8 mouse cellular contexts compared by ENCODE assay signal in the genomic region with DNA sequence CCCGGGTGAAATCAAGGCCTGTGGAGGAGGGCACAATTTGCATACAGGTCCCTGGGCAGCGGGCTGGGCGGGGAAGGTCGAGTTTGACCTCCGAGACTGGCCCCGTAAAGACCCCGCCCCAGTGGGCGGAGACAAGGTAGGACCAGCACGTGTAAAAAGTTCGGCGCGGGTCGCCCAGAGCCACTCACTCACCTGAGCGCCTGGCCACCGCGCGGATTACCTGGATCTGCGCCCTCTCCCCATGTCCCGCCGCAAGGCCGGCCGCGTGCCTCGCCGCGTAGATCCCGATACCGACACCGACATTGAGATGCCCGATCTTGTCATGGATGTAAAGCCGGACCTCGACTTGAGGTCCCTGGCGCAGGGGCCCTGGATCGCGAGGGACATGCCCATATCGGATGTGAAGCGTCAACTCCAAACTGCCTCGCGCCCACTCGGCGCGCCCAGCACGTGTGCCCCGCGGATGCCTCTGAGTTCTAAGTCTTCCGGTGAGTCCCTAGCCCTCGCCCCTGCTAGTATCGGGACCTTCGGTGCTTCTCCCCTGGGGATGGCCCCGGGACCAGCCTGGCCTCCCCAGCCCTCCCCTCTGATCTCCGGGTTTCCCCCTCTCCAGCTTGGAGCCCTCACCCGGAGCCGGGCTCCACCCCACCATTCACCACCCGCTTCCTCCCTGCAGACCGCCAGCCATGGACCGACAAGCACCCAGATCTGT. TPM values are rescaled to one million over a fixed set of nuclear protein-coding genes. Genes with fewer than 3 reads are reported as not detected.
A peak's percentile ranks its signal among the peaks of the same experiment; 100 is the strongest.
DNase-seq lines count a peak whose midpoint lies in the region; ATAC-seq and TF ChIP-seq lines count a peak whose summit lies in the region.

Gene Zfp296, plus strand, starts transcription at position 147 of the 712 bp plus-strand sequence.
Gene Gemin7, minus strand, starts transcription at position 455 of the 712 bp plus-strand sequence.

- H3K4me3 ChIP-seq in heart, adult 2 months, result peak within 1 kb of the TSS; percentile 50
- peak within 1 kb of the TSS; percentile 53 for H3K4me3 ChIP-seq in heart, embryonic 13.5 days
- H3K4me3 ChIP-seq in megakaryocyte, embryonic 14.5 days (replicated peaks), result peak within 1 kb of the TSS; percentile 95

- TF ChIP-seq EP300 in heart, adult 2 months (IDR thresholded peaks at IDR 0.05; ENCODE audit: insufficient read depth, low read depth, low read length), result no peak

- peak within 1 kb of the TSS; percentile 68 for H3K9ac ChIP-seq in heart, adult 2 months (ENCODE audit: low read depth, low read length)
- H3K9ac ChIP-seq in heart, embryonic 13.5 days, result peak within 1 kb of the TSS; percentile 73

- TF ChIP-seq POLR2A in heart, adult 2 months (IDR thresholded peaks at IDR 0.05; ENCODE audit: insufficient read depth, low read depth, low read length), result no peak

- peaks cover 5% of the 10 kb centered on the region; the same call in 1 of the 2 replicates for H3K4me1 ChIP-seq in heart, adult 2 months (ENCODE audit: control insufficient read depth, insufficient read depth, low read length)
- peaks cover 27% of the 10 kb centered on the region for H3K4me1 ChIP-seq in heart, embryonic 13.5 days
- peaks cover 80% of the 10 kb centered on the region for H3K4me1 ChIP-seq in megakaryocyte, embryonic 14.5 days

- intact Hi-C loops in heart, adult 2 months (cut with DNase I), result no loop called here

- peak; percentile 52 for DNase-seq in heart, adult 2 months
- DNase-seq in heart, adult 9 months (ENCODE audit: low spot score in 2 of 2), result no peak
- DNase-seq in cerebellum, adult 18-20 months, result peak; percentile 50 to 60
- DNase-seq in kidney, postnatal 10 days, result peak; percentile 61
- DNase-seq in splenic B cell, adult 2 months (ENCODE audit: low read depth, low spot score), result peak; percentile 78
- no peak for DNase-seq in ovary, adult 18-20 months (ENCODE audit: low spot score)

- H3K4me2 ChIP-seq in heart, embryonic 13.5 days, result peak within 1 kb of the TSS; percentile 83

- TF ChIP-seq CTCF in heart, adult 2 months (IDR thresholded peaks at IDR 0.05), result no peak

- under 1% methylated on average over 56 of the region's 56 CpGs for WGBS in heart, adult 2 months
- under 1% methylated on average over 56 of the region's 56 CpGs for whole genome bisulfite sequencing in heart, embryonic 13.5 days

- H3K27ac ChIP-seq in heart, adult 2 months, result no peak within 1 kb of the TSS
- no peak within 1 kb of the TSS for H3K27ac ChIP-seq in heart, embryonic 13.5 days (replicated peaks)

- no peak for ATAC-seq in heart, embryonic 13.5 days (ENCODE audit: extremely low read depth, insufficient number of reproducible peaks, low FRiP score, low TSS enrichment)

- no peaks in the 10 kb centered on the region for H3K36me3 ChIP-seq in heart, adult 2 months (ENCODE audit: control insufficient read depth, insufficient read depth, low read length)
- peaks cover 28% of the 10 kb centered on the region for H3K36me3 ChIP-seq in heart, embryonic 13.5 days
- H3K36me3 ChIP-seq in megakaryocyte, embryonic 14.5 days (replicated peaks; ENCODE audit: low read length), result peaks cover 31% of the 10 kb centered on the region
- H3K36me3 ChIP-seq in splenic B cell, adult 2 months (ENCODE audit: control insufficient read depth, insufficient read depth, low read length, poor library complexity, severe bottlenecking), result no peaks in the 10 kb centered on the region; the same call in 1 of the 2 replicates

- H3K79me2 ChIP-seq in heart, adult 2 months (replicated peaks; ENCODE audit: control insufficient read depth, insufficient read depth, low read length), result no peaks in the 10 kb centered on the region; the same call in 1 of the 2 replicates

- H3K9me3 ChIP-seq in heart, embryonic 13.5 days, result no peaks in the 10 kb centered on the region
- H3K9me3 ChIP-seq in megakaryocyte, embryonic 14.5 days, result no peaks in the 10 kb centered on the region

- peaks cover 3% of the 10 kb centered on the region; the same call in 1 of the 2 replicates for H3K27me3 ChIP-seq in heart, adult 2 months (ENCODE audit: control insufficient read depth, insufficient read depth, low read length)
- peaks cover 48% of the 10 kb centered on the region for H3K27me3 ChIP-seq in heart, embryonic 13.5 days (replicated peaks)
- no peaks in the 10 kb centered on the region for H3K27me3 ChIP-seq in megakaryocyte, embryonic 14.5 days (replicated peaks)
- H3K27me3 ChIP-seq in splenic B cell, adult 2 months (ENCODE audit: control insufficient read depth, insufficient read depth, low read length, poor library complexity, severe bottlenecking), result no peaks in the 10 kb centered on the region

RNA-seq across cellular contexts. Expression of gene Zfp296, which starts in this region (rescaled TPM):
- under 1 TPM; 0.42 to 0.43 TPM for total RNA-seq in heart, adult 2 months (2021)
- 0.82 and 1.0 TPM in 2 replicates for polyA plus RNA-seq in heart, adult 2 months (2012; rRNA removed)
- 0.12 and 0.32 TPM in 2 replicates for polyA plus RNA-seq in heart, embryonic 13.5 days (2015; fragmentation: Nextera tagmentation; extraction: Ambion mirVana)
- 6.0 and 13.6 TPM in 2 replicates for polyA plus RNA-seq in megakaryocyte, embryonic 14.5 days (2012; ENCODE audit: insufficient read depth, low replicate concordance)

RNA-seq across cellular contexts. Expression of gene Gemin7, which starts in this region (rescaled TPM):
- 10 to 100 TPM; 48.5 to 48.6 TPM for total RNA-seq in heart, adult 2 months (2021)
- 75.2 and 87.3 TPM in 2 replicates for polyA plus RNA-seq in heart, adult 2 months (2012; rRNA removed)
- polyA plus RNA-seq in heart, embryonic 13.5 days (2015; fragmentation: Nextera tagmentation; extraction: Ambion mirVana), result 114 and 134 TPM in 2 replicates
- 30.5 and 69.9 TPM in 2 replicates for polyA plus RNA-seq in megakaryocyte, embryonic 14.5 days (2012; ENCODE audit: insufficient read depth, low replicate concordance)

Comparison
In these comparisons a context has a peak if more than half of its experiments do, and no peak if none do; other contexts are left out.
1. DNase-seq: peak in heart, adult 2 months (2 of 2), cerebellum, adult 18-20 months (2 of 2), kidney, postnatal 10 days (single experiment) and splenic B cell, adult 2 months (single experiment); none in heart, adult 9 months (0 of 2) and ovary, adult 18-20 months (single experiment).
2. Peak in every context shown above with its lines, with median percentiles within 50 percentile points of each other: H3K4me3 ChIP-seq.